Mouse (Mus musculus): ENCODE measurements around the gene Cnot8. TPM values are rescaled to one million over a fixed set of nuclear protein-coding genes. Genes with fewer than 3 reads are reported as not detected.

The Cnot8 gene
- polyA plus RNA-seq, 1 experiment from 2014 or later = 91.3 TPM

DNA sequence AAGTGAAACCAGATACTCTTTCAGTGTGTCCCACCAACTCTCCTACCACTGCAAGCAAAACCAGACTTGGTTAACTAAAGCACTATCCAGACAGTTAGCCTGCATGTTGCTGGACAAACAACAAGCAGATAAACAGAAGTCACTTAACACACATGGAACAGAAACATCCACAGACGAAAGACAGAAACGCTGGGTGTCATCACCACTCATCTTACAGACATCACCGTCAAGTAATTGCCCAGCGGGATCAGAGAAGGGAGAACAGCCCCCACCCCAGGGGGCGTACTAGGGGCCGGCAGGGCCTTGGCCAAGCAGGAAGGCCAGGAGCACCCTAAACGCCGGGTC, 63.8 kb downstream of the Cnot8 start:
- H3K9me3 ChIP-seq (replicated peaks; ENCODE audit: control insufficient read depth, low read length) = no peaks in the 10 kb centered on the region
- peak overlapping the region; percentile 73 for H3K9ac ChIP-seq (ENCODE audit: low read length)
- peak overlapping the region; percentile 87 for H3K4me2 ChIP-seq (ENCODE audit: low read depth, low read length)
- peaks cover 16% of the 10 kb centered on the region for H3K4me1 ChIP-seq (ENCODE audit: control insufficient read depth, insufficient read depth, low read length)
- H3K27me3 ChIP-seq (ENCODE audit: control insufficient read depth, insufficient read depth, low read length) = no peaks in the 10 kb centered on the region
- peaks cover 25% of the 10 kb centered on the region for H3K36me3 ChIP-seq (ENCODE audit: control insufficient read depth, insufficient read depth)
- no peak overlapping the region for H3K27ac ChIP-seq (ENCODE audit: low read length)
- ATAC-seq (replicated peaks; ENCODE audit: extremely low read depth, insufficient read depth, low FRiP score) = peak; percentile 56
- peak overlapping the region; percentile 67 for H3K4me3 ChIP-seq (ENCODE audit: low read length)
- WGBS = 0% methylated on average over 8 of the region's 8 CpGs

Other genes starting within 250 kb of the Cnot8 start
- gene Larp1, start 95.1 kb upstream of the Cnot8 start, polyA plus RNA-seq (2015; fragmentation: Nextera tagmentation; extraction: Ambion mirVana) = 12.1 and 12.9 TPM in 2 replicates
- gene Gm12248, start 11.0 kb upstream of the Cnot8 start, polyA plus RNA-seq (2015; fragmentation: Nextera tagmentation; extraction: Ambion mirVana) = not detected in 2 replicates
- 11.5 and 12.4 TPM in 2 replicates for gene Gemin5, start 64.4 kb downstream of the Cnot8 start, polyA plus RNA-seq (2015; fragmentation: Nextera tagmentation; extraction: Ambion mirVana)
- gene Mrpl22, start 67.5 kb downstream of the Cnot8 start, polyA plus RNA-seq (2015; fragmentation: Nextera tagmentation; extraction: Ambion mirVana) = 112 TPM in 2 replicates
- 8.2 and 12.3 TPM in 2 replicates for gene Igtp, start 95.4 kb downstream of the Cnot8 start, polyA plus RNA-seq (2015; fragmentation: Nextera tagmentation; extraction: Ambion mirVana)
- gene Irgm2, start 95.5 kb downstream of the Cnot8 start, polyA plus RNA-seq (2015; fragmentation: Nextera tagmentation; extraction: Ambion mirVana) = 4.2 and 6.4 TPM in 2 replicates
- gene 4930438A08Rik, start 170.6 kb downstream of the Cnot8 start, polyA plus RNA-seq (2015; fragmentation: Nextera tagmentation; extraction: Ambion mirVana) = 0.08 TPM in 1 of 2 replicates, not detected in the other
- gene Zfp692, start 202.9 kb downstream of the Cnot8 start, polyA plus RNA-seq (2015; fragmentation: Nextera tagmentation; extraction: Ambion mirVana) = 15.0 and 16.6 TPM in 2 replicates
- gene Zfp672, start 226.2 kb downstream of the Cnot8 start, polyA plus RNA-seq (2015; fragmentation: Nextera tagmentation; extraction: Ambion mirVana) = 38.8 and 40.5 TPM in 2 replicates
- gene Sh3bp5l, start 226.6 kb downstream of the Cnot8 start, polyA plus RNA-seq (2015; fragmentation: Nextera tagmentation; extraction: Ambion mirVana) = 32.0 and 32.5 TPM in 2 replicates

All from heart, embryonic 16.5 days (tissue).